Mouse (Mus musculus) right cerebral cortex, postnatal 14 days (tissue): ENCODE measurements around the gene Polr2a.

ENCODE experiments used
- DNase-seq: peaks from one replicate; pipeline ENCODE4 v3.0.0; 2022

Polr2a gene

GRCm38 (mm10) chr11:69758478-69758970, at the start of gene Polr2a:
TSS of gene Polr2a (minus strand) at chr11:69758637.
- peak; percentile 96 for DNase-seq

- DNase-seq, result no peak
Measured at GRCm38 (mm10) chr11:69807641-69808040, 49.2 kb upstream of the Polr2a start.

- DNase-seq, result no peak
Measured at GRCm38 (mm10) chr11:69806378-69806777, 47.9 kb upstream of the Polr2a start.

- DNase-seq, result no peak
Measured at GRCm38 (mm10) chr11:69804972-69805909, 46.8 kb upstream of the Polr2a start, which contains the start of gene Tmem102. TSS of gene Tmem102 (minus strand) at chr11:69805624.

GRCm38 (mm10) chr11:69804652-69804940, 46.2 kb upstream of the Polr2a start:
- DNase-seq, result no peak

GRCm38 (mm10) chr11:69803786-69804651, 45.6 kb upstream of the Polr2a start:
- peak; percentile 71 for DNase-seq

- no peak for DNase-seq
Measured at GRCm38 (mm10) chr11:69803328-69803727, 44.9 kb upstream of the Polr2a start.

GRCm38 (mm10) chr11:69802648-69803105, 44.2 kb upstream of the Polr2a start:
- peak; percentile 78 for DNase-seq

GRCm38 (mm10) chr11:69801379-69801977, 43.0 kb upstream of the Polr2a start, which contains the start of gene Fgf11:
TSS of gene Fgf11 (minus strand) at chr11:69801857.
- no peak for DNase-seq

GRCm38 (mm10) chr11:69800392-69801197, 42.2 kb upstream of the Polr2a start:
- DNase-seq, result peak; percentile 77

GRCm38 (mm10) chr11:69800138-69800391, 41.6 kb upstream of the Polr2a start:
- peak; percentile 63 for DNase-seq

- no peak for DNase-seq
Measured at GRCm38 (mm10) chr11:69799394-69800137, 41.1 kb upstream of the Polr2a start.

GRCm38 (mm10) chr11:69797924-69798323, 39.5 kb upstream of the Polr2a start:
- DNase-seq, result no peak

GRCm38 (mm10) chr11:69795983-69796435, 37.6 kb upstream of the Polr2a start:
- DNase-seq, result no peak

- DNase-seq, result peak; percentile 82
Measured at GRCm38 (mm10) chr11:69795168-69795982, 36.9 kb upstream of the Polr2a start, which contains the start of gene Chrnb1. TSS of gene Chrnb1 (minus strand) at chr11:69795943.

GRCm38 (mm10) chr11:69793429-69793828, 35.0 kb upstream of the Polr2a start:
- no peak for DNase-seq

GRCm38 (mm10) chr11:69791420-69791819, 33.0 kb upstream of the Polr2a start:
- no peak for DNase-seq

GRCm38 (mm10) chr11:69789431-69789830, 31.0 kb upstream of the Polr2a start:
- no peak for DNase-seq

- DNase-seq, result no peak
Measured at GRCm38 (mm10) chr11:69787306-69787705, 28.9 kb upstream of the Polr2a start.

- no peak for DNase-seq
Measured at GRCm38 (mm10) chr11:69784793-69785272, 26.4 kb upstream of the Polr2a start.
